Mouse (Mus musculus) neural tube, embryonic 12.5 days (tissue): ENCODE measurements around the gene Hip1. TPM values are rescaled to one million over a fixed set of nuclear protein-coding genes. Genes with fewer than 3 reads are reported as not detected.

Experiments
- ATAC-seq: fragments of 200-750 bp; cut with Nextera tagmentation; 2 replicates; pipeline ENCODE4 v1.8.0; 2017; ENCODE audit warnings: low read depth, mild to moderate bottlenecking, moderate TSS enrichment, moderate library complexity; ENCODE audit not compliant: low FRiP score
- H3K27ac ChIP-seq: fragments of 300-500 bp; sonication (generic); 2 replicates; pipeline ENCODE4 v1.5.1; 2016
- H3K27me3 ChIP-seq: fragments of 300-500 bp; sonication (generic); replicated peaks from 2 replicates; pipeline ENCODE4 v1.6.1; 2016; ENCODE audit warnings: mild to moderate bottlenecking
- H3K36me3 ChIP-seq: fragments of 300-500 bp; sonication (generic); 2 replicates; pipeline ENCODE4 v1.6.1; 2016; ENCODE audit warnings: mild to moderate bottlenecking
- H3K4me1 ChIP-seq: fragments of 300-500 bp; sonication (generic); 2 replicates; pipeline ENCODE4 v1.6.1; 2016
- H3K4me2 ChIP-seq: fragments of 300-500 bp; sonication (generic); replicated peaks from 2 replicates; pipeline ENCODE4 v1.6.1; 2016; ENCODE audit warnings: mild to moderate bottlenecking
- H3K4me3 ChIP-seq: fragments of 300-500 bp; sonication (generic); 2 replicates; pipeline ENCODE4 v1.5.1; 2016
- H3K9ac ChIP-seq: fragments of 300-500 bp; sonication (generic); 2 replicates; pipeline ENCODE4 v1.6.1; 2016; ENCODE audit warnings: mild to moderate bottlenecking
- H3K9me3 ChIP-seq: fragments of 300-500 bp; sonication (generic); 2 replicates; pipeline ENCODE4 v1.6.1; 2016; ENCODE audit warnings: mild to moderate bottlenecking
- WGBS: fragments of 180-500 bp; shearing (Covaris S2); methylation state at CpG from one replicate; pipeline ENCODE4 v1.1.7; 2016; 5-methylcytosine and 5-hydroxymethylcytosine counted together
- polyA plus RNA-seq: library from polyadenylated mRNA; unstranded; fragments of >200 nt; fragmentation: Nextera tagmentation; extraction: Ambion mirVana; gene quantifications from 2 replicates; pipeline ENCODE4 v1.2.1, GENCODE M21; 2016

Gene Hip1
- polyA plus RNA-seq, 1 experiment from 2014 or later = 60.0 TPM

DNA sequence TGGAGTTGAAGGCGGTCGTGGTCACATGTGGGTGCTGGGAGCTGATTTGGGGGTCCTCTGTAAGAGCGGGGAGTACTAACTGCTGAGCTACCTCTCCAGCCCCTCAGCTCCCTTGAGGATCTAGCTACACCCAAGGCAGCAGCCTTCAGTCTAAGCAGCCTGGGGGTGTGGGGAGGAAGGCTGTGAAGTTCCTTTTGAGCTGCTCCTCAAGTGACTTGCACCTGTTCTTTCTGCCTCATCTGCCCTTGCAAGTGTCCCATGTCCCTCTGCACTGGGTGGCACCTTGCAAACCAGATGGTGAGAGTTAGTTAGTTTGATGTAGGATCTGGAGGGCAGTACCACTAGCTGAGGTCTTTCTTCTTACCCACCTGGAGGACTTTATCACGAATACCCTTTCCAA, 136.8 kb downstream of the Hip1 start:
- Histone ChIP-seq H3K4me2 (no peak overlapping the region), H3K27ac (no peak overlapping the region), H3K36me3 (peaks cover 35% of the 10 kb centered on the region), H3K9me3 (no peaks in the 10 kb centered on the region), H3K27me3 (no peaks in the 10 kb centered on the region), H3K4me3 (no peak overlapping the region), H3K4me1 (peaks cover 4% of the 10 kb centered on the region; the same call in 1 of the 2 replicates), H3K9ac (no peak overlapping the region)
- no peak for ATAC-seq
- WGBS = 92% methylated on average over 4 of the region's 4 CpGs

DNA sequence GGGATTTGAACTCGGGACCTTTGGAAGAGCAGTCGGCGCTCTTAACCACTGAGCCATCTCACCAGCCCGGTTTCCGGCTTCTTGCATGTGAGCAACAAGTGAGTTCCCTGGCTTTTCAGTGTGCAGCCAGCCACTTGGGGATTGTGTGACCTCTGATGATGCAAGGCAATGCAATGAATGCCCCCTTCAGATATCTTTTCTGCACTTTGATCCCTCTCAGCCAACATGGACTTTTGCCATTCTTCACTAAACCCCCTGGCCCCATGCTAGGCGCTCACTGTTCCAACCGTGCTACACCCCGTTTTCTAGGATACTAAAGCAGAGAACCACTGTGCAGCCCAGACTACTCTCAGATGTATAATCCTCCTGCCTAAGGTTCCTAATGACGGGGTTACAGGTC, 139.5 kb downstream of the Hip1 start:
- no peaks in the 10 kb centered on the region for H3K27me3 ChIP-seq
- H3K9me3 ChIP-seq = peaks cover 2% of the 10 kb centered on the region; the same call in 1 of the 2 replicates
- H3K27ac ChIP-seq = no peak overlapping the region
- no peak overlapping the region for H3K9ac ChIP-seq
- H3K4me2 ChIP-seq = no peak overlapping the region
- peaks cover 4% of the 10 kb centered on the region; the same call in 1 of the 2 replicates for H3K4me1 ChIP-seq
- no peak overlapping the region for H3K4me3 ChIP-seq
- no peak for ATAC-seq
- 87% methylated on average over 9 of the region's 9 CpGs for WGBS
- H3K36me3 ChIP-seq = peaks cover 15% of the 10 kb centered on the region

- Histone ChIP-seq H3K9me3 (peaks cover 2% of the 10 kb centered on the region; the same call in 1 of the 2 replicates), H3K27ac (no peak overlapping the region), H3K36me3 (peaks cover 7% of the 10 kb centered on the region), H3K27me3 (no peaks in the 10 kb centered on the region), H3K4me2 (peak overlapping the region; percentile 22; the same call in 1 of the 2 replicates), H3K4me3 (no peak overlapping the region), H3K9ac (no peak overlapping the region), H3K4me1 (peaks cover 4% of the 10 kb centered on the region; the same call in 1 of the 2 replicates)
- no peak for ATAC-seq
- WGBS = 40% methylated on average over 20 of the region's 20 CpGs
Observed at GRCm38 (mm10) chr5:135404623-135405022, 140.3 kb downstream of the Hip1 start.

DNA sequence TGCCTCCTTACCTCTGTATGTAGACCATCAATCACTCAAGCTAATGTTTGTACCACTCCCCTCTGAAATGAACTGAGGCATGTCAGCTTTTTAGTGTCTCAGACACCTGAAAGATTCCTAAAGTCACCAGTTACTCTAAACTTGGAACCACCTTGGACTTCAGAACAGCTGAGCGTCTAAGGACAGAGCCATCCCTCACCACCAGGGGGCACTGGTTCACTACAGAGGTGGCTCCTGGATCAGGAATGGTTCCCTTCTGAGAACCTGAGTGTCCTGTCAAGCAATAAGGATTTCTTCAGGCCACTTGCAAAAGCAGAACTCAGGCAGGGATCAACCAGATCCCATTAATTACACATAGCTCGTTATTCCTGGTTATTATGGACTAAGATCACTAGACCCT, 144.7 kb downstream of the Hip1 start:
- H3K4me2 ChIP-seq = no peak overlapping the region
- peaks cover 2% of the 10 kb centered on the region; the same call in 1 of the 2 replicates for H3K9me3 ChIP-seq
- no peak for ATAC-seq
- H3K9ac ChIP-seq = no peak overlapping the region
- peaks cover 4% of the 10 kb centered on the region; the same call in 1 of the 2 replicates for H3K4me1 ChIP-seq
- no peak overlapping the region for H3K4me3 ChIP-seq
- no peak overlapping the region for H3K27ac ChIP-seq
- peaks cover 4% of the 10 kb centered on the region; the same call in 1 of the 2 replicates for H3K27me3 ChIP-seq
- 16% methylated on average over 2 of the region's 2 CpGs for WGBS
- H3K36me3 ChIP-seq = no peaks in the 10 kb centered on the region

DNA sequence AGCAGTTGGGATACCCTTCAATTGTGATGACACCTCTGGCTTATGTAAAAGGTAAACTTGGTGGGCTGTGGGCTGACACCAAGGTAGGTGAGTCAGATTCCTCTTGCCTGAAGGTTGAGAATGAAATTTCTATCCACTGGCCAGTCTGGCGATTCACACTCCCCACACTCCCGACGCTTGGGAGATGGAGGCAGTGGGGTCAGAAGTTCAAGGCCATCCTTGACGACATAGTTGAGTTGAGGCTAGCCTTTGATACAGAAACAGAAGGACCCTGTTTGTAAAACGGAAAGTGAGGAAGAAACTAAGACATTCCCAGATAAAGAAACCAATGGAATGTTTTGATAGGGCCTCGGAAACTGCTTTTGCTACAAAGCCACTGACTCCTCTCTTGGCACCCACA, 145.5 kb downstream of the Hip1 start:
- H3K9me3 ChIP-seq = peaks cover 2% of the 10 kb centered on the region; the same call in 1 of the 2 replicates
- WGBS = 70% methylated on average over 6 of the region's 6 CpGs

GRCm38 (mm10) chr5:135395826-135396225, 149.1 kb downstream of the Hip1 start:
- H3K4me3 ChIP-seq = no peak overlapping the region
- no peak overlapping the region for H3K9ac ChIP-seq
- no peaks in the 10 kb centered on the region for H3K9me3 ChIP-seq
- no peak overlapping the region for H3K27ac ChIP-seq
- no peak for ATAC-seq
- no peak overlapping the region for H3K4me2 ChIP-seq
- H3K4me1 ChIP-seq = peaks cover 10% of the 10 kb centered on the region
- H3K27me3 ChIP-seq = peaks cover 4% of the 10 kb centered on the region; the same call in 1 of the 2 replicates
- WGBS = 53% methylated on average over 5 of the region's 5 CpGs
- peaks cover 16% of the 10 kb centered on the region for H3K36me3 ChIP-seq

More for the DNA sequence above, 145.5 kb downstream of the Hip1 start:
- no peak overlapping the region for H3K9ac ChIP-seq
- H3K4me2 ChIP-seq = no peak overlapping the region
- H3K4me1 ChIP-seq = 0 out of 2 replicates have a peak, but pooled peaks cover under 1% of the 10 kb centered on the region
- ATAC-seq = no peak
- no peaks in the 10 kb centered on the region for H3K36me3 ChIP-seq
- no peak overlapping the region for H3K27ac ChIP-seq
- no peak overlapping the region for H3K4me3 ChIP-seq
- peaks cover 4% of the 10 kb centered on the region; the same call in 1 of the 2 replicates for H3K27me3 ChIP-seq

GRCm38 (mm10) chr5:135394004-135394823, 150.7 kb downstream of the Hip1 start, which contains the start of gene Pom121:
Pom121 (minus strand) TSS chr5:135394546.
- peak; percentile 88 for ATAC-seq
- whole genome bisulfite sequencing = under 1% methylated on average over 110 of the region's 110 CpGs
- Histone ChIP-seq H3K9me3 (no peaks in the 10 kb centered on the region), H3K27me3 (peaks cover 4% of the 10 kb centered on the region; the same call in 1 of the 2 replicates), H3K9ac (peak within 1 kb of the TSS; percentile 98), H3K4me2 (peak within 1 kb of the TSS; percentile 92), H3K4me3 (peak within 1 kb of the TSS; percentile 99), H3K4me1 (peaks cover 10% of the 10 kb centered on the region), H3K27ac (0 out of 2 replicates have a peak within 1 kb of the TSS, but pooled peaks have one; percentile 50), H3K36me3 (peaks cover 30% of the 10 kb centered on the region)

DNA sequence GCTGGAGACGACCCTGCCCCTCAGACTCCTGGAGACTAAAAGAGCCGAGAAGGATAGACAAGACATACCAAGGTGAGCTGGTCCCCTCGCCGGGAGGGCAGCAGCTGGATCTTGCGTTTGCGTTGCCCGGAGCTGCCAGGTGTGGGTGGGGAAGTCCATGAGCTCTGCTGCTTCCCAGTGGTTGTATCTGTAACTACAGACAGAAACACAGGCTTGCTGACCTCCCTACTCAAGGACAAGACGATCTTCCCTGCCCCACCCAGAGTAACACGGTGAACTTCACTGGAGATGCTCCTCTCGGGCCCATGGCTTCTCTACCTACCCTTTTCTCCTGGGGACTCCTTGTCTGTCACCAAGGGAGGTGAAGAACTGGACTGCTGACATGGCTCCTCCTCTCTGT, 161.1 kb downstream of the Hip1 start:
- Histone ChIP-seq H3K36me3 (peaks cover 96% of the 10 kb centered on the region), H3K27ac (no peak overlapping the region), H3K4me3 (no peak overlapping the region), H3K9me3 (no peaks in the 10 kb centered on the region), H3K27me3 (no peaks in the 10 kb centered on the region), H3K4me1 (no peaks in the 10 kb centered on the region), H3K9ac (no peak overlapping the region), H3K4me2 (no peak overlapping the region)
- no peak for ATAC-seq
- WGBS = 85% methylated on average over 10 of the region's 10 CpGs

GRCm38 (mm10) chr5:135382746-135383145, 162.2 kb downstream of the Hip1 start:
- Histone ChIP-seq H3K36me3 (peaks cover 96% of the 10 kb centered on the region), H3K9me3 (no peaks in the 10 kb centered on the region), H3K4me2 (no peak overlapping the region), H3K9ac (no peak overlapping the region), H3K27ac (no peak overlapping the region), H3K4me3 (no peak overlapping the region), H3K27me3 (no peaks in the 10 kb centered on the region), H3K4me1 (no peaks in the 10 kb centered on the region)
- no peak for ATAC-seq
- 94% methylated on average over 7 of the region's 7 CpGs for WGBS

DNA sequence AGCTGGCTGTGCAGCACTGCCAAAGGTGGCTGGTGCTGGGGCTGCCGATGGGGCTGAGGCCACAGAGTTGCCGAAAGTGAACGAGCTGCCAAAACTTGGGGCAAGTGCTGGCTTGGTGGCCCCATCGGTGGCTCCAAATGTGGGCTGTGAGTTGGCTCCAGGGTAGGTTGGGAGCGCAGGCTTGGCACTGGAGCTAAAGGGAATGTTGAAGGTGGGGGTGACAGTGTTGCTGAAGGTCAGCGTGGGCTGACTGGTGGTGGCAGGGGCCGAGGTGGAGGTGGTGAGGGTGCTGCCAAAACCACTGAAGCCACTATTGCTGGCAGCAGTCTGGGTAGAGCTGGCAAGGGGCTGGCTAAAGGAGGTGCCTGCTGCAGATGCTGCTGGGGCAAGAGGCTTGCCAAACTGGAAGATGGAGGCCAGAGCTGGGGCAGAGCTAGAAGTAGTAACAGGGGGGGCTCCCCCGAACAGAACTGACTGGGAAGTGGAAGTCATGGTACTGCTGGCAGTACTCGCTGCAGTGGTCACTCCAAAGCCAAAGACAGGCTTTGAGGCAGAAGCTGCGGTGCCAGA, 163.5 kb downstream of the Hip1 start:
- H3K4me3 ChIP-seq = no peak overlapping the region
- H3K36me3 ChIP-seq = peaks cover 89% of the 10 kb centered on the region
- H3K9ac ChIP-seq = no peak overlapping the region
- H3K27me3 ChIP-seq = no peaks in the 10 kb centered on the region
- ATAC-seq = no peak
- H3K27ac ChIP-seq = no peak overlapping the region
- no peaks in the 10 kb centered on the region for H3K4me1 ChIP-seq
- no peak overlapping the region for H3K4me2 ChIP-seq
- H3K9me3 ChIP-seq = no peaks in the 10 kb centered on the region
- WGBS = 95% methylated on average over 10 of the region's 10 CpGs

GRCm38 (mm10) chr5:135380681-135381080, 164.2 kb downstream of the Hip1 start:
- Histone ChIP-seq H3K4me3 (no peak overlapping the region), H3K9me3 (no peaks in the 10 kb centered on the region), H3K4me1 (no peaks in the 10 kb centered on the region), H3K27ac (no peak overlapping the region), H3K9ac (no peak overlapping the region), H3K36me3 (peaks cover 93% of the 10 kb centered on the region), H3K4me2 (no peak overlapping the region), H3K27me3 (no peaks in the 10 kb centered on the region)
- 98% methylated on average over 4 of the region's 4 CpGs for WGBS
- no peak for ATAC-seq

- Histone ChIP-seq H3K36me3 (peaks cover 88% of the 10 kb centered on the region), H3K4me1 (no peaks in the 10 kb centered on the region), H3K4me3 (no peak overlapping the region), H3K9ac (no peak overlapping the region), H3K27me3 (no peaks in the 10 kb centered on the region), H3K27ac (no peak overlapping the region), H3K4me2 (no peak overlapping the region), H3K9me3 (0 out of 2 replicates have a peak, but pooled peaks cover 4% of the 10 kb centered on the region)
- WGBS = 75% methylated on average over 2 of the region's 2 CpGs
- no peak for ATAC-seq
Observed at GRCm38 (mm10) chr5:135376341-135376740, 168.6 kb downstream of the Hip1 start.
